Mouse (Mus musculus) neural tube, embryonic 12.5 days (tissue): ENCODE data around the gene Afg1l. TPM values are rescaled to one million over a fixed set of nuclear protein-coding genes. Genes with fewer than 3 reads are reported as not detected.

Experiments
- ATAC-seq: fragments of 200-750 bp; cut with Nextera tagmentation; 2 replicates; pipeline ENCODE4 v1.8.0; 2017; ENCODE audit warnings: low read depth, mild to moderate bottlenecking, moderate TSS enrichment, moderate library complexity; ENCODE audit not compliant: low FRiP score
- H3K27ac ChIP-seq: fragments of 300-500 bp; sonication (generic); 2 replicates; pipeline ENCODE4 v1.5.1; 2016
- H3K27me3 ChIP-seq: fragments of 300-500 bp; sonication (generic); replicated peaks from 2 replicates; pipeline ENCODE4 v1.6.1; 2016; ENCODE audit warnings: mild to moderate bottlenecking
- H3K36me3 ChIP-seq: fragments of 300-500 bp; sonication (generic); 2 replicates; pipeline ENCODE4 v1.6.1; 2016; ENCODE audit warnings: mild to moderate bottlenecking
- H3K4me1 ChIP-seq: fragments of 300-500 bp; sonication (generic); 2 replicates; pipeline ENCODE4 v1.6.1; 2016
- H3K4me2 ChIP-seq: fragments of 300-500 bp; sonication (generic); replicated peaks from 2 replicates; pipeline ENCODE4 v1.6.1; 2016; ENCODE audit warnings: mild to moderate bottlenecking
- H3K4me3 ChIP-seq: fragments of 300-500 bp; sonication (generic); 2 replicates; pipeline ENCODE4 v1.5.1; 2016
- H3K9ac ChIP-seq: fragments of 300-500 bp; sonication (generic); 2 replicates; pipeline ENCODE4 v1.6.1; 2016; ENCODE audit warnings: mild to moderate bottlenecking
- H3K9me3 ChIP-seq: fragments of 300-500 bp; sonication (generic); 2 replicates; pipeline ENCODE4 v1.6.1; 2016; ENCODE audit warnings: mild to moderate bottlenecking
- WGBS: fragments of 180-500 bp; shearing (Covaris S2); methylation state at CpG from one replicate; pipeline ENCODE4 v1.1.7; 2016; 5-methylcytosine and 5-hydroxymethylcytosine counted together
- polyA plus RNA-seq: library from polyadenylated mRNA; unstranded; fragments of >200 nt; fragmentation: Nextera tagmentation; extraction: Ambion mirVana; gene quantifications from 2 replicates; pipeline ENCODE4 v1.2.1, GENCODE M21; 2016

The Afg1l gene
- polyA plus RNA-seq, 1 experiment from 2014 or later, result 5.1 TPM

DNA sequence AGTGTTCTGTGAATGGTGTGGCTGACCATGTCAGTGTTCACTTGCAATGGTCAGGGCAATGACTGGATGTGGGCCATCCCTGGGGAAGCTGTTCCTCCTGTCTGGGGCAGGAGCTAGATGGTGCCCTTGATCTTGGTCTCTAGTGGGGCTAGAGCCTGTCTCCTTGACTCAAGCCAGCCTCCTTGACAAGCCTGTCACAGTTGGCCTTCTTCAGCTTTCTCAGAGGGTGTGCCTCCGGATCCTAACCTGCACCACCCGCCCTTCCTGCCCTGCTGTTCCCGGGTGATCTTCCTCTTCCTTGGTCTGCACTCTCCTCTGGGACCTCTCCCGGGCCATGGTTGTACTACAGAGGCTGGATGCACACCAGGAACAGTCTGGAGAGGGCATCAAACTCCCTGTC lies 177.6 kb downstream of the Afg1l start:
- H3K9ac ChIP-seq, result no peak overlapping the region

DNA sequence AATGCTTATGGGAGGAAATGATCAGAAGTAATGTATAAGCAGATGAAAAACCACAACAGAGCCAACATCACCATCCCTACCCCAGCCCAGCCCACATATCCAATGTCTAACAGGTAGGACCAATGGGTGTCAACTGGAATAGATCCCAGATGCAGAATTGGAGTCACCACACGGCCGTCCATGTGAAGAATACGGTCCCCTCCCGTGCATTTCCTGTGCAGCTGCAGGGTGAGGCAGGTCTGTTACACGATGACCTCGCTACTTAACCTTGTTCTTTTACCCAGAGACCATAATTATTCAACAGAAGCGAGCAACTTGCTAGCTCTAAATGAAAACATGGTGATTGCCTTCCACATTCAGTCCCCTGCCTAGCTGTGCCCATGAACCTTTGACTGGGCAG lies 178.4 kb downstream of the Afg1l start:
- Histone ChIP-seq H3K27ac (no peak overlapping the region), H3K9me3 (peaks cover 4% of the 10 kb centered on the region; the same call in 1 of the 2 replicates), H3K9ac (no peak overlapping the region), H3K27me3 (no peaks in the 10 kb centered on the region), H3K4me1 (no peaks in the 10 kb centered on the region), H3K4me2 (no peak overlapping the region), H3K36me3 (no peaks in the 10 kb centered on the region), H3K4me3 (no peak overlapping the region)
- WGBS, result 72% methylated on average over 7 of the region's 7 CpGs
- no peak for ATAC-seq

More for the DNA sequence above, 177.6 kb downstream of the Afg1l start:
- H3K9me3 ChIP-seq, result peaks cover 4% of the 10 kb centered on the region; the same call in 1 of the 2 replicates
- H3K27me3 ChIP-seq, result no peaks in the 10 kb centered on the region
- H3K4me3 ChIP-seq, result no peak overlapping the region
- no peaks in the 10 kb centered on the region for H3K36me3 ChIP-seq
- no peaks in the 10 kb centered on the region for H3K4me1 ChIP-seq
- 69% methylated on average over 4 of the region's 4 CpGs for WGBS
- no peak for ATAC-seq
- H3K4me2 ChIP-seq, result no peak overlapping the region
- H3K27ac ChIP-seq, result no peak overlapping the region

DNA sequence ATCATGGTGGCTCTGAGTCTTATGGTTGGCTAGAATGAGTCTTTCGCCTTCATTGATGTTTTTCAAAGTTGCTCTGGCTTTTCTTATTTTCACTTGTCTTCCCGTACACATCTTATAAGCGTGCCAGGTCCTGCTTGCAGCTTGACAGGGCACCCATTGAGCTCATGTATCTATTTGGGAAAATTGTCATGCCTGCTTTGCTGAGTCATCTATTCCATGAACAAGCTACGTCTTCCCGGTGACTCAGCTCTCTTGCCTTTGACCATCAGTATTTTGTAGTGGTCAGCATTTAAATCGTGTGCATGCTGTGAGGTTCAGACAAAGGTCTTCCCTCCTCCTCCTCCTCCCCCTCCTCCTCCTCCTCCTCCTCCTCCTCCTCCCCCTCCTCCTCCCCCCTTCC lies 178.9 kb downstream of the Afg1l start:
- no peaks in the 10 kb centered on the region for H3K4me1 ChIP-seq
- H3K27ac ChIP-seq, result no peak overlapping the region
- no peak overlapping the region for H3K4me3 ChIP-seq
- H3K9ac ChIP-seq, result no peak overlapping the region
- H3K36me3 ChIP-seq, result no peaks in the 10 kb centered on the region
- ATAC-seq, result no peak
- H3K4me2 ChIP-seq, result no peak overlapping the region
- H3K9me3 ChIP-seq, result peaks cover 4% of the 10 kb centered on the region; the same call in 1 of the 2 replicates
- no peaks in the 10 kb centered on the region for H3K27me3 ChIP-seq
- 83% methylated on average over 6 of the region's 6 CpGs for WGBS

DNA sequence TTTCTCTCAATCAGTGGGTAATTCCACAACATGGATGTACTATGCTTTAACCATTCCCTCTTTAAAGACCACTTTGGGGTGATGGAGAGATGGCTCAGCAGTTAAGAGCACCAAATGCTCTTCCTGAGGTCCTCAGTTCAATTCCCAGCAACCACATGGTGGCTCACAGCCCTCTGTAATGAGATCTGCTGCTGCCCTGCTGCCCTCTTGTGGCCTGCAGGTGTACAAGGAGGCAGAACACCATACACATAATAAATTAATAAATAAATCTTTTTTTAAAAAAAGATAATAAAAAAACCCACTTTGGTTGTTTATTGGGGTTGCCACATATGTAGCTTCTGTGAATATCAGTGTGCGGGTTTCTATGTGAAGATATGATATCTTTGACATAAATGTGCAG lies 180.4 kb downstream of the Afg1l start:
- no peak for ATAC-seq
- WGBS, result 93% methylated on average over 1 of the region's 1 CpGs
- peaks cover 4% of the 10 kb centered on the region; the same call in 1 of the 2 replicates for H3K9me3 ChIP-seq
- no peak overlapping the region for H3K9ac ChIP-seq
- H3K4me1 ChIP-seq, result no peaks in the 10 kb centered on the region
- no peak overlapping the region for H3K4me3 ChIP-seq
- no peaks in the 10 kb centered on the region for H3K36me3 ChIP-seq
- no peaks in the 10 kb centered on the region for H3K27me3 ChIP-seq
- no peak overlapping the region for H3K4me2 ChIP-seq
- H3K27ac ChIP-seq, result no peak overlapping the region

DNA sequence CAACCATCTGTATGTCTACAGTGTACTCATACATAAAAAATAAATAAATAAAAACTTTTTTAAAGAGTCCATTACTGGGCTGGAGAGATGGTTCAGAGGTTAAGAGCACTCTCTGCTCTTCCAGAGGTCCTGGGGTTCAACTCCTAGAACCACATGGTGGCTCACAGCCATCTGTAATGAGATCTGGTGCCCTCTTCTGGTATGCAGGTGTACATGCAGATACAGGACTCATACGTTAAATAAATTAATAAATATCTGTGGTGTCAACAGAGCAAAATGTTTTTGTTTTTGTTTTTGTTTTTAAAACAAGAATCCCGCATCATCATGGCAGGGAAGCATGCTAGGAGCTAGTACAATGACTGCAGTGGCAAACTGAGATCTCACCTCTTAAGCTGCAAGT lies 181.3 kb downstream of the Afg1l start:
- 85% methylated on average over 2 of the region's 2 CpGs for WGBS
- H3K27ac ChIP-seq, result no peak overlapping the region
- no peak overlapping the region for H3K4me2 ChIP-seq
- H3K4me3 ChIP-seq, result no peak overlapping the region
- no peaks in the 10 kb centered on the region for H3K36me3 ChIP-seq
- no peaks in the 10 kb centered on the region for H3K4me1 ChIP-seq
- no peak for ATAC-seq
- no peaks in the 10 kb centered on the region for H3K27me3 ChIP-seq
- peaks cover 4% of the 10 kb centered on the region; the same call in 1 of the 2 replicates for H3K9me3 ChIP-seq
- no peak overlapping the region for H3K9ac ChIP-seq

DNA sequence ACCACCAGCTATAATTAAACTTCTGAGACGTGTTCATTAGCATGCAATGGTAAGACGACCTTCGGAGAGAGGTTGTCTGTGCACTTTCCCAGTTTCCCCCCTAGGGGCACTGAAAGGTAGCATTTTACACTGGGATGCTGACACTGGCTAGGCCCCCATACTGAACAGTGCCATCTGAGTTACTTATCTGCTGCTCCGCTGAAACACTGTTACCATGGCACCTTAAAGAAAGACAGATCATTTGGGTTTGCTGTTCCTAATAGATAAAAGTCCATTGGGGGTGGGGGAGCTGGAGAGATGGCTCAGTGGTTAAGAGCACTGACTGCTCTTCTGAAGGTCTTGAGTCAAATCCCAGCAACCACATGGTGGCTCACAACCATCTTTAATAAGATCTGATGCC lies 181.8 kb downstream of the Afg1l start:
- 61% methylated on average over 4 of the region's 4 CpGs for WGBS
- Histone ChIP-seq H3K9me3 (peaks cover 4% of the 10 kb centered on the region; the same call in 1 of the 2 replicates), H3K4me1 (no peaks in the 10 kb centered on the region), H3K9ac (no peak overlapping the region), H3K4me2 (no peak overlapping the region), H3K27ac (no peak overlapping the region), H3K4me3 (no peak overlapping the region), H3K27me3 (no peaks in the 10 kb centered on the region), H3K36me3 (no peaks in the 10 kb centered on the region)
- no peak for ATAC-seq

DNA sequence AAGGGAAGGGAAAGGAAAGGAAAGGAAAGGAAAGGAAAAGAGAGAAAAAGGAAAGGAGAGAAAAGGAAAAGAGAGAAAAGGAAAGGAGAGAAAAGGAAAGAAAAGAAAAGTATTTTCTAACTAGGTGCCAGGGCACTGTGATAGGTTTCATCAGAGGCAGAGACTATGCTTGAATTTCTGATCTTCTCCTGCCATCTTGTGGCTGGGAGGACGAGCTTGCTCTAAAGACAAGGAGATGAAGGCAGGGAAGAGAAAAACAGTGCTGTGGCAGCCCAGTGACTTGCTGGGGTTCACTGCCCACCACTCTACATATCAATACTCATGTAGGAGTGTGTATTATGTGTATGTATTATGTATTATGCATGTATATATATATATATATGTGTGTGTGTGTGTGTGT lies 183.3 kb downstream of the Afg1l start:
- Histone ChIP-seq H3K27me3 (no peaks in the 10 kb centered on the region), H3K4me2 (no peak overlapping the region), H3K9me3 (peaks cover 4% of the 10 kb centered on the region; the same call in 1 of the 2 replicates), H3K4me3 (no peak overlapping the region), H3K27ac (no peak overlapping the region), H3K36me3 (no peaks in the 10 kb centered on the region), H3K9ac (no peak overlapping the region), H3K4me1 (no peaks in the 10 kb centered on the region)
- WGBS, result 7% methylated on average over 1 of the region's 1 CpGs
- ATAC-seq, result no peak

DNA sequence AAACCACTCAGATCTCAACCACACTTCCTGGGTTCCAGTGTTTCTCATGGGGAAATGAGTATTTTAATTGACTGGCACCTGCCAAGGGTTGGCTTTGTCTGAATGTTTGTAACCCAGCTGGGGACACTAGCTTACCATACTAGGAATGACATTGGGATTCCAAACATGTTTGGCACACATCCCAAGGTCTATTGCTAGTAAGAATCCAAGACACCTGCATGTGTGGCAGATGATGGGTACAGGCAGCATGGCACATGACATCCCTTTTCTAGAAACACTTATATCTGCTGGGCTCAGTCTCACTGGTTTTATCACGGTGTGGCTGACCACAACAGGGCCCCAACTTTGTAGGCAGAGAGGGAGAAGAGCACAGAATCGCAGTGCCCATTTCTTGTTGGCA lies 184.0 kb downstream of the Afg1l start:
- ATAC-seq, result no peak
- H3K27me3 ChIP-seq, result no peaks in the 10 kb centered on the region
- no peak overlapping the region for H3K4me3 ChIP-seq
- H3K9ac ChIP-seq, result no peak overlapping the region
- H3K9me3 ChIP-seq, result peaks cover 4% of the 10 kb centered on the region; the same call in 1 of the 2 replicates
- H3K4me2 ChIP-seq, result no peak overlapping the region
- no peaks in the 10 kb centered on the region for H3K4me1 ChIP-seq
- no peaks in the 10 kb centered on the region for H3K36me3 ChIP-seq
- no peak overlapping the region for H3K27ac ChIP-seq
- 66% methylated on average over 2 of the region's 2 CpGs for WGBS

DNA sequence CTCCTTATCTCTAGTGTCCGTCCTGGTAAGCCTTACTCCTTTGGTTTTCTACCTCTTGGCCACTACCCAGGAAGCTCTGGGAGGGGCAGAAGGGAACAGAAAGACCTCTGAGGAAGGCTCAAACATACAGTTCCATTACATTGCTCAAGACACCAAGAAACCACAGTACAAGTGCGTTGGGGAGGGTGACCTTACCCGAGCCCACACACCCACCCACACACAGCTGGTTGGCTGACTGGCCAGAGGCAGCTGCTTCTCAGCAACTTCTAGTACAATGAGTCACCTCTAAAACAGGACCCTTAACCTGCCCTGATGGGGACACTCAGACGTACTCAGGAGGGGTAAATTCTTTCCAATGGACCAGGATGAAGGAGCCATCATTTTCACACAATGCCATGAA lies 184.5 kb downstream of the Afg1l start:
- no peak overlapping the region for H3K27ac ChIP-seq
- WGBS, result 82% methylated on average over 4 of the region's 4 CpGs
- H3K9me3 ChIP-seq, result peaks cover 4% of the 10 kb centered on the region; the same call in 1 of the 2 replicates
- no peaks in the 10 kb centered on the region for H3K27me3 ChIP-seq
- no peak overlapping the region for H3K4me3 ChIP-seq
- no peak overlapping the region for H3K9ac ChIP-seq
- ATAC-seq, result no peak
- no peak overlapping the region for H3K4me2 ChIP-seq
- no peaks in the 10 kb centered on the region for H3K4me1 ChIP-seq
- H3K36me3 ChIP-seq, result no peaks in the 10 kb centered on the region

DNA sequence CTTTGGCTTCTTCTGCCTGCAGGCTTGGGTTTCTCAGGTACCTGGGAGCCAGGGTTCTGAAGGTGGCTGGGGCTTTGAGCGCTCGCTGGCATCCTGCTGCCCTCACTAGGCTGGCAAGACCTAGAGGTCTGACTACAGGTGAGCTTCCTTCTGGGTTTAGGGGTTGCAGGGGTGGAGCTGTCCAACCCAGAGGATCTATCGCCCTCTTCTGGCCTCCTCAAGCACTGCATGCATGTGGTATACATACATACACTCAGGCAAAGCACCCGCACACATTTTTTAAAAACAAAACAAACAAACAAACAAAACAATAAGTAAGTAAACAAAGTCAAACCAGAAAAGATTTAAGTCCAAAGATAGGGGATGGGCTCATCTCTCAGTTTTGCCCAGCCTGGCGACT lies 187.0 kb downstream of the Afg1l start:
- Histone ChIP-seq H3K27ac (no peak overlapping the region), H3K4me2 (no peak overlapping the region), H3K9ac (no peak overlapping the region), H3K4me1 (no peaks in the 10 kb centered on the region), H3K27me3 (no peaks in the 10 kb centered on the region), H3K36me3 (no peaks in the 10 kb centered on the region), H3K4me3 (no peak overlapping the region), H3K9me3 (peaks cover under 1% of the 10 kb centered on the region; the same call in 1 of the 2 replicates)
- no peak for ATAC-seq
- WGBS, result 63% methylated on average over 5 of the region's 5 CpGs

DNA sequence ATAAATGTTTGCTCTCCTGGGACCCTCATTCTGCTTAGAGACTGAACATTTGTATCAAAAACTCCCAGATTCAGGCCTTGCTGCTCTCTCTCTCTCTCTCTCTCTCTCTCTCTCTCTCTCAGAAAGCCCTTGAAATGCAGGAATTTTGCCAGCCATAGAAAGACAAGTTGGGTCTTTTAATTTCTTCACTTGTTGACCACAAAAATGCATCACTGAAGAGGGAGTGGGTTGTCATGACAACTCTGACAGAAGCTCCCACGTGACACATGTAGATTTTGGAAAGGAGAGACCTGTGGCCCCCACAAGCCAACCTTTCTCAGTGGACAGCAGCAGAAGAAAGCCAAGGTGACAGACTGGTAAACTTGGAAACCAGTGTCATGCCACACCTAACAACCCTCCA lies 190.7 kb downstream of the Afg1l start:
- Histone ChIP-seq H3K4me2 (no peak overlapping the region), H3K4me1 (no peaks in the 10 kb centered on the region), H3K27ac (no peak overlapping the region), H3K9ac (no peak overlapping the region), H3K36me3 (no peaks in the 10 kb centered on the region), H3K9me3 (peaks cover 13% of the 10 kb centered on the region), H3K27me3 (no peaks in the 10 kb centered on the region), H3K4me3 (no peak overlapping the region)
- 65% methylated on average over 1 of the region's 1 CpGs for WGBS
- ATAC-seq, result no peak

DNA sequence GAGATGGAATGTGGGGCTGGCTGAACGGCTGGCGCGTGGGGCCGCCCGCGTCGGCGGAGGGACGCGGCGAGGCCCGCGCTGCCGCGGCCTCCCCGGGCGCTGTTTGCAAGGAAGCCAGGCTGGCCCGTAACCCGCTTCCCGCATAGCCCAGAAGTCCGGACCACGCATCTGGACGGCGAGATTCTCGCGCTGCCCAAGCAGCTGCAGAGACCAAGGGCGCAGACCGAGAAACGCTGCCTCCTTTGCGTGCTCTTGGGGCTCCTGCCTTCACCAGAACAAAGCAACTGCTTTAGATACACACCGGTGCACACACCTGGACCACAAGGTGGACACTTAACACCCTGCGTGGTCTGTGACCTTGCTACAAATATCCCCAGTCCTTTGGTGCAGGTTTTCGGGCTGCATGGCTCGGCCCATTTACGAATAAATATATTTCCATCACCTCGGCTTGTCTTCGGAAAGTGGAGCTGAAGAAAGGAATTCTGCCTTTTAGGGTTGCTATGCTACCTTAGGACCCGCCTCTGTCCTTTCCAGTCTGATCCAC lies 200.0 kb downstream of the Afg1l start:
- ATAC-seq, result peak; percentile 5
- H3K9me3 ChIP-seq, result no peaks in the 10 kb centered on the region
- H3K4me1 ChIP-seq, result peaks cover 25% of the 10 kb centered on the region
- 2% methylated on average over 38 of the region's 38 CpGs for whole genome bisulfite sequencing
- peaks cover 12% of the 10 kb centered on the region for H3K27me3 ChIP-seq
- peak overlapping the region; percentile 64 for H3K9ac ChIP-seq
- peak overlapping the region; percentile 98 for H3K4me2 ChIP-seq
- H3K27ac ChIP-seq, result peak overlapping the region; percentile 92; the same call in 1 of the 2 replicates
- H3K4me3 ChIP-seq, result peak overlapping the region; percentile 80
- H3K36me3 ChIP-seq, result no peaks in the 10 kb centered on the region
